Mouse (Mus musculus) testis, adult 2 months (tissue): Measurements from ENCODE around the gene Gm4450. TPM values are rescaled to one million over a fixed set of nuclear protein-coding genes. Genes with fewer than 3 reads are reported as not detected.
"Not testable (repeated sequence)": the region's sequence is repeated elsewhere in the genome, so short reads cannot be mapped to it uniquely, and the experiment has no call there.

Experiments
- H3K27ac ChIP-seq: fragments of 200-500 bp; 2 replicates; pipeline ENCODE4 v1.5.1; 2012; ENCODE audit warnings: low read depth, low read length; ENCODE audit not compliant: control insufficient read depth, insufficient read depth
- H3K27me3 ChIP-seq: fragments of 200-500 bp; 2 replicates; pipeline ENCODE4 v1.6.1; 2012; ENCODE audit warnings: mild to moderate bottlenecking, low read length, moderate library complexity; ENCODE audit not compliant: control insufficient read depth, insufficient read depth
- H3K36me3 ChIP-seq: fragments of 200-500 bp; 2 replicates; pipeline ENCODE4 v1.6.1; 2012; ENCODE audit warnings: mild to moderate bottlenecking, low read length; ENCODE audit not compliant: control insufficient read depth, insufficient read depth
- H3K4me1 ChIP-seq: fragments of 200-500 bp; 2 replicates; pipeline ENCODE4 v1.6.1; 2012; ENCODE audit warnings: low read length; ENCODE audit not compliant: control insufficient read depth, insufficient read depth
- H3K4me3 ChIP-seq: fragments of 200-500 bp; 2 replicates; pipeline ENCODE4 v1.5.1; 2012; ENCODE audit warnings: low read depth, mild to moderate bottlenecking, low read length, moderate library complexity, mixed read lengths; ENCODE audit not compliant: control insufficient read depth
- polyA plus RNA-seq: library from polyadenylated mRNA; depleted of rRNA; stranded (reverse); fragments of >200 nt; gene quantifications from 2 replicates; pipeline ENCODE4 v1.2.3, GENCODE M21; 2012; rRNA removed

Gm4450 gene
- 0.59 and 0.63 TPM in 2 replicates for polyA plus RNA-seq

GRCm38 (mm10) chr3:98457026-98457425 lies at the start of gene Gm4450:
Gene Gm4450 (minus strand): TSS chr3:98457126.
- not testable (repeated sequence) for H3K27ac ChIP-seq, H3K36me3 ChIP-seq, H3K4me1 ChIP-seq, H3K4me3 ChIP-seq, H3K27me3 ChIP-seq

- not testable (repeated sequence) for H3K36me3 ChIP-seq, H3K27me3 ChIP-seq, H3K4me1 ChIP-seq, H3K4me3 ChIP-seq, H3K27ac ChIP-seq
These were observed 40.5 kb upstream of the Gm4450 start for GRCm38 (mm10) chr3:98497401-98497800.

- H3K36me3 ChIP-seq, H3K27me3 ChIP-seq, H3K27ac ChIP-seq, H3K4me1 ChIP-seq, H3K4me3 ChIP-seq: not testable (repeated sequence)
These were observed 39.8 kb upstream of the Gm4450 start for GRCm38 (mm10) chr3:98496762-98497161.

- not testable (repeated sequence) for H3K4me1 ChIP-seq, H3K36me3 ChIP-seq, H3K4me3 ChIP-seq, H3K27ac ChIP-seq, H3K27me3 ChIP-seq
These were observed 38.1 kb upstream of the Gm4450 start for GRCm38 (mm10) chr3:98495055-98495454.

- H3K4me3 ChIP-seq, H3K4me1 ChIP-seq, H3K36me3 ChIP-seq, H3K27me3 ChIP-seq, H3K27ac ChIP-seq: not testable (repeated sequence)
These were observed 37.3 kb upstream of the Gm4450 start for GRCm38 (mm10) chr3:98494184-98494583.

GRCm38 (mm10) chr3:98471499-98471898 lies 14.6 kb upstream of the Gm4450 start:
- H3K4me3 ChIP-seq, H3K27me3 ChIP-seq, H3K27ac ChIP-seq, H3K36me3 ChIP-seq, H3K4me1 ChIP-seq: not testable (repeated sequence)

GRCm38 (mm10) chr3:98471057-98471456 lies 14.1 kb upstream of the Gm4450 start:
- not testable (repeated sequence) for H3K4me1 ChIP-seq

GRCm38 (mm10) chr3:98469323-98469722 lies 12.4 kb upstream of the Gm4450 start:
- H3K4me3 ChIP-seq, H3K27me3 ChIP-seq, H3K4me1 ChIP-seq, H3K27ac ChIP-seq, H3K36me3 ChIP-seq: not testable (repeated sequence)

More at GRCm38 (mm10) chr3:98471057-98471456, 14.1 kb upstream of the Gm4450 start:
- H3K27me3 ChIP-seq, H3K4me3 ChIP-seq, H3K36me3 ChIP-seq, H3K27ac ChIP-seq: not testable (repeated sequence)

GRCm38 (mm10) chr3:98453786-98454185 lies 3.1 kb downstream of the Gm4450 start:
- not testable (repeated sequence) for H3K4me3 ChIP-seq, H3K27me3 ChIP-seq, H3K27ac ChIP-seq, H3K4me1 ChIP-seq, H3K36me3 ChIP-seq

- H3K27ac ChIP-seq, H3K36me3 ChIP-seq: not testable (repeated sequence)
These were observed 13.0 kb downstream of the Gm4450 start for GRCm38 (mm10) chr3:98443924-98444323.

GRCm38 (mm10) chr3:98443149-98443779 lies 13.7 kb downstream of the Gm4450 start:
- H3K27ac ChIP-seq, H3K4me3 ChIP-seq, H3K36me3 ChIP-seq, H3K4me1 ChIP-seq, H3K27me3 ChIP-seq: not testable (repeated sequence)

More at GRCm38 (mm10) chr3:98443924-98444323, 13.0 kb downstream of the Gm4450 start:
- H3K4me3 ChIP-seq, H3K4me1 ChIP-seq, H3K27me3 ChIP-seq: not testable (repeated sequence)

- not testable (repeated sequence) for H3K27ac ChIP-seq, H3K36me3 ChIP-seq
These were observed 14.7 kb downstream of the Gm4450 start for GRCm38 (mm10) chr3:98442245-98442644.

More at GRCm38 (mm10) chr3:98442245-98442644, 14.7 kb downstream of the Gm4450 start:
- H3K4me3 ChIP-seq, H3K4me1 ChIP-seq, H3K27me3 ChIP-seq: not testable (repeated sequence)
